Mouse (Mus musculus) MEL (cell line): ENCODE results near the gene Slc16a6. TPM values are rescaled to one million over a fixed set of nuclear protein-coding genes. Genes with fewer than 3 reads are reported as not detected.

Source experiments
- DNase-seq: peaks from one replicate; pipeline ENCODE4 v3.0.0; 2011; ENCODE audit warnings: low read depth, low spot score
- H3K27ac ChIP-seq: 2 replicates; pipeline ENCODE4 v1.5.1; 2012; ENCODE audit warnings: low read depth, mild to moderate bottlenecking, control low read depth, low read length, moderate library complexity; ENCODE audit not compliant: control insufficient read depth
- H3K27me3 ChIP-seq, 2 experiments: fragments of 150-350 bp in 1 of 2; sonication (generic) in 1 of 2; 2 replicates each; pipeline ENCODE4 v1.6.1; 2012; ENCODE audit warnings: low read length in 2 of 2, mild to moderate bottlenecking in 2 of 2, improper control_type of control experiment in 1 of 2, moderate library complexity in 1 of 2; ENCODE audit not compliant: insufficient read depth in 2 of 2, control insufficient read depth in 1 of 2
- H3K36me3 ChIP-seq, 2 experiments: 2 replicates each; pipeline ENCODE4 v1.6.1; 2012 to 2014; ENCODE audit warnings: low read length in 2 of 2, improper control_type of control experiment in 1 of 2, inconsistent platforms in 1 of 2, mild to moderate bottlenecking in 1 of 2; ENCODE audit not compliant: insufficient read depth in 2 of 2, control insufficient read depth in 1 of 2
- H3K4me1 ChIP-seq, 2 experiments: fragments of 150-350 bp in 1 of 2; sonication (generic) in 1 of 2; 2 replicates each; pipeline ENCODE4 v1.6.1; 2012; ENCODE audit warnings: low read length in 2 of 2, improper control_type of control experiment in 1 of 2, mild to moderate bottlenecking in 1 of 2; ENCODE audit not compliant: insufficient read depth in 2 of 2, control insufficient read depth in 1 of 2
- H3K4me3 ChIP-seq, 2 experiments: fragments of 150-350 bp in 1 of 2; sonication (generic) in 1 of 2; 2 replicates each; pipeline ENCODE4 v1.5.1; 2012; ENCODE audit warnings: low read depth in 2 of 2, low read length in 2 of 2, mild to moderate bottlenecking in 2 of 2, moderate library complexity in 2 of 2, control low read depth in 1 of 2, improper control_type of control experiment in 1 of 2; ENCODE audit not compliant: control insufficient read depth in 1 of 2, insufficient read depth in 1 of 2
- H3K79me2 ChIP-seq: 2 replicates; pipeline ENCODE4 v1.6.1; 2012; ENCODE audit warnings: mild to moderate bottlenecking, low read length, moderate library complexity; ENCODE audit not compliant: control insufficient read depth, poor library complexity, insufficient read depth
- H3K9ac ChIP-seq: 2 replicates; pipeline ENCODE4 v1.6.1; 2012; ENCODE audit warnings: low read depth, mild to moderate bottlenecking, control low read depth, low read length, moderate library complexity; ENCODE audit not compliant: control insufficient read depth, poor library complexity, severe bottlenecking
- H3K9me3 ChIP-seq: fragments of 150-350 bp; sonication (generic); replicated peaks from 2 replicates; pipeline ENCODE4 v1.6.1; 2012; ENCODE audit warnings: mild to moderate bottlenecking, low read length, improper control_type of control experiment, moderate library complexity; ENCODE audit not compliant: insufficient read depth
- CHD2 ChIP-seq: IDR thresholded peaks from 2 replicates; pipeline ENCODE4 v1.6.1; 2011; ENCODE audit warnings: low read length, improper control_type of control experiment
- E2F4 ChIP-seq: IDR thresholded peaks from 2 replicates; pipeline ENCODE4 v1.6.1; 2011; ENCODE audit warnings: low read depth, low read length, improper control_type of control experiment, borderline replicate concordance
- ELF1 ChIP-seq: IDR thresholded peaks from 2 replicates; pipeline ENCODE4 v1.6.1; 2014; ENCODE audit warnings: low read depth, mild to moderate bottlenecking, inconsistent platforms, low read length, improper control_type of control experiment, moderate library complexity
- GABPA ChIP-seq: IDR thresholded peaks from 2 replicates; pipeline ENCODE4 v1.6.1; 2012; ENCODE audit warnings: low read depth, mild to moderate bottlenecking, inconsistent platforms, low read length, improper control_type of control experiment, moderate library complexity
- HCFC1 ChIP-seq: IDR thresholded peaks from 2 replicates; pipeline ENCODE4 v1.6.1; 2012; ENCODE audit warnings: low read depth, mild to moderate bottlenecking, inconsistent platforms, low read length, improper control_type of control experiment, moderate library complexity
- KAT2A ChIP-seq: conservative IDR thresholded peaks from 2 replicates; pipeline ENCODE4 v1.6.1; 2012; ENCODE audit warnings: low read depth, low read length, improper control_type of control experiment, inconsistent platforms
- MYB ChIP-seq: IDR thresholded peaks from 2 replicates; pipeline ENCODE4 v1.6.1; 2011; ENCODE audit warnings: mild to moderate bottlenecking, low read depth, low read length, improper control_type of control experiment
- MYC ChIP-seq: IDR thresholded peaks from 2 replicates; pipeline ENCODE4 v1.6.1; 2011; ENCODE audit warnings: low read depth, mild to moderate bottlenecking, low read length, improper control_type of control experiment, moderate library complexity
- NELFE ChIP-seq: IDR thresholded peaks from 2 replicates; pipeline ENCODE4 v1.6.1; 2011; ENCODE audit warnings: low read depth, low read length, improper control_type of control experiment
- POLR2AphosphoS5 ChIP-seq: IDR thresholded peaks from 2 replicates; pipeline ENCODE4 v1.6.1; 2012; ENCODE audit warnings: low read depth, borderline replicate concordance, mild to moderate bottlenecking, inconsistent platforms, low read length, moderate library complexity, mixed read lengths
- TBP ChIP-seq: IDR thresholded peaks from 2 replicates; pipeline ENCODE4 v1.8.0; 2011; ENCODE audit warnings: low read depth, low read length, improper control_type of control experiment
- UBTF ChIP-seq: IDR thresholded peaks from 2 replicates; pipeline ENCODE4 v1.6.1; 2012; ENCODE audit warnings: low read depth, mild to moderate bottlenecking, inconsistent platforms, low read length, improper control_type of control experiment, moderate library complexity, borderline replicate concordance; ENCODE audit not compliant: insufficient read depth
- USF2 ChIP-seq, 2 experiments: IDR thresholded peaks; 2 replicates each; pipeline ENCODE4 v1.6.1; 2011 to 2012; ENCODE audit warnings: improper control_type of control experiment in 2 of 2, low read length in 2 of 2, borderline replicate concordance in 1 of 2, inconsistent platforms in 1 of 2, low read depth in 1 of 2, mild to moderate bottlenecking in 1 of 2; ENCODE audit not compliant: insufficient read depth in 1 of 2
- ZC3H11A ChIP-seq: IDR thresholded peaks from 2 replicates; pipeline ENCODE4 v1.6.1; 2012; ENCODE audit warnings: low read depth, mild to moderate bottlenecking, inconsistent platforms, low read length, improper control_type of control experiment
- polyA plus RNA-seq, 2 experiments: library from polyadenylated mRNA; stranded (reverse) in 1 of 2; unstranded in 1 of 2; fragments of >175 nt in 1 of 2; fragments of >200 nt in 1 of 2; gene quantifications; 2 replicates each; pipeline versions ENCODE4 v1.2.1 to v1.2.4; 2012; ENCODE audit warnings: low replicate concordance in 2 of 2, low read depth in 1 of 2; ENCODE audit not compliant: insufficient read length in 2 of 2, insufficient read depth in 1 of 2, missing spikeins in 1 of 2
- total RNA-seq: library from RNA; depleted of rRNA; stranded (reverse); fragments of 300-350 nt; gene quantifications from 2 replicates; pipeline ENCODE4 v1.2.3, GENCODE M21; 2012

Gene Slc16a6
- total and polyA plus RNA-seq, 3 experiments: 34.0 to 41.6 TPM; not detected in 1

GRCm38 (mm10) chr11:109507068-109507467, 33.7 kb upstream of the Slc16a6 start:
- H3K4me1 ChIP-seq: peaks cover 4% of the 10 kb centered on the region in 2 experiments; a peak in 2 of 4 replicates
- H3K27me3 ChIP-seq: no peaks in the 10 kb centered on the region
- H3K36me3 ChIP-seq: peaks cover 0 to 2% of the 10 kb centered on the region in 2 experiments; a peak in 1 of 4 replicates
- H3K79me2 ChIP-seq: no peaks in the 10 kb centered on the region
- H3K27ac ChIP-seq: no peak overlapping the region
- no peak overlapping the region for H3K9ac ChIP-seq
- TF ChIP-seq GABPA: no peak
- no peaks in the 10 kb centered on the region for H3K9me3 ChIP-seq
- no peak overlapping the region for H3K4me3 ChIP-seq
- DNase-seq: no peak

GRCm38 (mm10) chr11:109505823-109506222, 32.4 kb upstream of the Slc16a6 start:
- no peak overlapping the region for H3K9ac ChIP-seq
- peaks cover 4% of the 10 kb centered on the region in 2 experiments; a peak in 2 of 4 replicates for H3K4me1 ChIP-seq
- H3K27me3 ChIP-seq: no peaks in the 10 kb centered on the region
- H3K36me3 ChIP-seq: peaks cover 0 to 2% of the 10 kb centered on the region in 2 experiments; a peak in 1 of 4 replicates
- no peak for DNase-seq
- no peaks in the 10 kb centered on the region for H3K9me3 ChIP-seq
- no peaks in the 10 kb centered on the region for H3K79me2 ChIP-seq
- H3K27ac ChIP-seq: no peak overlapping the region
- TF ChIP-seq UBTF (no peak), CHD2 (no peak), POLR2AphosphoS5 (no peak), ELF1 (no peak), HCFC1 (no peak), MYC (no peak)
- no peak overlapping the region for H3K4me3 ChIP-seq

DNA sequence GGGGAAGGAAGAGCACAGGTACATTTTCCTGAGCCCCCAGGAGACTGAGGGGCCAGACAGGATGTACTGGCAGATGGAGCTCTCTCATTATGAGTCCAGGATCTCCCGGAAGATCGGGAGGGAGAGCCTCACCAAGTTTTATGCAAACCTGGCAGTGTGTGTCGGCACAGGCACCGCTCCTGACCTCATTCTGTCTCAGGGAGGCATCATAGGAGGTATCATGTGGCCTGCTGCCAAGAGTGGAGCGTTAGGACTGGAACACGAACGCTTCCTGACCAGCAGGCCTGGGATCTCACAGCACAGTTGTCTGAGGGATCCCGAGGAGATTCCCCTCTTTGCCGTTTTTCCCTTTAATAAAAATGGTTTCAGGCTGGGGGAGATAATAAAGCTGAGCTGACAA, 31.6 kb upstream of the Slc16a6 start:
- H3K79me2 ChIP-seq: no peaks in the 10 kb centered on the region
- no peak for DNase-seq
- H3K27me3 ChIP-seq: no peaks in the 10 kb centered on the region
- peaks cover 4% of the 10 kb centered on the region in 2 experiments; a peak in 2 of 4 replicates for H3K4me1 ChIP-seq
- H3K9me3 ChIP-seq: no peaks in the 10 kb centered on the region
- no peak overlapping the region for H3K27ac ChIP-seq
- no peak for TF ChIP-seq USF2 (IDR thresholded peaks at IDR 0.05; ENCODE audit: borderline replicate concordance in 1 of 2, insufficient read depth in 1 of 2, low read depth in 1 of 2, low read length in 2 of 2)
- no peak for TF ChIP-seq MYB
- TF ChIP-seq ZC3H11A: no peak
- TF ChIP-seq KAT2A: no peak
- no peak for TF ChIP-seq ELF1
- no peak for TF ChIP-seq E2F4
- no peak for TF ChIP-seq GABPA
- TF ChIP-seq MYC: no peak
- no peak for TF ChIP-seq TBP
- TF ChIP-seq NELFE: no peak
- no peak overlapping the region for H3K9ac ChIP-seq
- peaks cover 0 to 2% of the 10 kb centered on the region in 2 experiments; a peak in 1 of 4 replicates for H3K36me3 ChIP-seq
- no peak overlapping the region for H3K4me3 ChIP-seq
